Mouse (Mus musculus) spleen, adult 12 weeks (tissue): ENCODE data around the gene Ttyh2.
"Not testable (repeated sequence)": the region's sequence is repeated elsewhere in the genome, so short reads cannot be mapped to it uniquely, and the experiment has no call there.

Source experiments
- DNase-seq: peaks from one replicate; pipeline ENCODE4 v3.0.0; 2022; ENCODE audit warnings: low spot score

The Ttyh2 gene

DNA sequence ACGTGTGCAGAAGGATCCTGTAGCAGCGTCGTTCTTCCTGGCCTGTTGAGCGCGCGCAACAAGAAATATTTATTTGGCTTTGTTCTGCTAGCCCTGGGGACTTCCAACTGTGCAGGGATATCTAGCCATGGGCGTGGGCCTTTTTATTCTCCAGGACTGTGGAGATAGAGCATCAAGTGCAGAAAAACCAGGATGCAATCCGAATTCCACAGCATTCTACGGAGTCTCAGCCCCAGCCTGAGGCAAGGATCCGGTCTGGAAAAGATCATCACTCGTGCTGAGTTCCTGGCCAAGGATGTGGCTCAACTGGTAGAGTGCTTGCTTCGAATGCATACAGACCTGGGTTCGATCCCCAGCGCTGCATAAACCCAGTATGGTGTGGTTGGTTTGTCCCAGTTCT lies 13.1 kb upstream of the Ttyh2 start:
- no peak for DNase-seq

DNA sequence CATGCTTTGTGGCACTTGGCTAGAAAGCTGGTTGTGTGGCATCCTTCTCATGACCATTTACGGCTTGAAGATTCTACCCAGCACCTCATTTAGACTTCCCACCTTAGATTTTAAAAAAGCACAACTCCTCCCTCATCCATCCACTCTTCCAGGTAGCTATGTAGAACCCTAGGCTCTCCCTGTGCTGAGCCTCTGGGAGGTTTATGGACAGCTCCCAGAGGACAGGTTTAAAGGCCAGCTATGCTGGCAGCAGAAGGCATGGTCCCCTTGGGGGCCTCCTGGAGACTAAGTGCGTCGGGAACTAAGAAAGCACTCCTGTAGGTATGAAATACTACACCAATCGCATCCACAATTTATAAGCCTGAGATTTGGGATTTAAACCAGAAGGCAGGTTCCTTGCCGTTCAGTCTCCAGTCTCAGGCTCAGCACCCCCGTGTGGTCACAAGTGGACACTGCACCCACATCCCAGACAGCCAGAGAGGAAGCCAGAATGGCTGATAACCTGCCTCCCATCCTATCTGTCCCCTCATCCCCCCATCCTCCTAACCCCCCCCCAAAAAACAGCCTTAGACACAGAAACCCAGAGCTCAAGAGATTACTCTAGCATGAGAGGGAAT lies 12.4 kb upstream of the Ttyh2 start:
- DNase-seq, result no peak

DNA sequence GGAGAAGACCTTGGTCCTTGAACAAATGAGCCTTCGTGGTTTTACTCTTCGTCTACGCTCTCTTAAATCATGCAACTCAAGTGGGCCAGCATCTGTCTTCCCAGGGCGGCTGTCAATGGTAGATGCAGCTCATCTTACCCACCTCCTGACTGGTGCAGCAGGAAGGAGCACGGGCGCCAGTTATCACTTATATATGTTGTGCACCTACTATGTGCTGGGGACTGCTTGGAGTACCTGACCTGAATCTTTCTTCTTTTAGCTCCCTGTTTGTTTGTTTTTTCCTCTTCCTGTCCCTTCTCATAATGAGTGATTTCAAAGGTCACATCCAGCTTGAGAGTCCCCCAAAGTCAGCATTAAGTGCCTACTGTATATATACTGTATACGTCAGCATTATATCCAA lies 11.1 kb upstream of the Ttyh2 start:
- no peak for DNase-seq

DNA sequence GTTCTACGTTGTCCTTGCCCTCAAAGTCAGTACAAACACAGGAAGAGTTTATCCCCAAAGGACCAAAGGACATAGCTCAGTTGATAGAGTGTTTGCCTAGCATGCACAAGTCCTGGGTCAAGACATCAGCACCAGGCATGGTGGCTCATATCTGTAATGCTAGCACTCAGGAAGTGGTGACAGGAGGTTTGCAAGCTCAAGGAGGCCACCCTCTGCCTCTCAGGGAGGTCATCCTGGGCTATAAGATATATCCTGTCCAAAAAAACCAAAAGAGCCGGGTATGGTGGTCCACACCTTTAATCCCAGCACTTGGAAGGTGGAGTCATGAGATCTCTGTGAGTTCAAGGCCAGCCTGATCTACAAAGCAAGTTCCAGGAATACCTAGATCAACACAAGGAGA lies 9.8 kb upstream of the Ttyh2 start:
- DNase-seq, result no peak

DNA sequence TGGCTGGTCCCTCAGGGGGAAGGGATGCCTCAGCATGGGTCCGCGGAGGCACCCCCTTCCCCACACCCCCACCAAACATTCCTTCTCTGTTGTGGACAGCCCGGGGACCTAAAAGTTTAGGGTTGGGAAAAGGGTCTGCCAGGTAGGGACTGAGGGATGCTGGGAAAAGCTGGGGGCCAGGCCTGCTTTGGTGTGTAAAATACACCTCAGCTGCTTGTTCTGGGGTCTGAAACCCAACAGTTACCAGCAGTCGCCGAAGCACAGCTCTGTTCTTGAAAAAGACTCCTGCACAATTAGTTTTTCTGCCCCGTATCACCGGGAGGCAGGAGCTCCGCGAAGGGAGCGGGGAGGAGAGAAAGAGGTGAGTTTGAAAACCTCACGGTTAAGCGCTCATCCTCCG lies 8.4 kb upstream of the Ttyh2 start:
- DNase-seq, result no peak

DNA sequence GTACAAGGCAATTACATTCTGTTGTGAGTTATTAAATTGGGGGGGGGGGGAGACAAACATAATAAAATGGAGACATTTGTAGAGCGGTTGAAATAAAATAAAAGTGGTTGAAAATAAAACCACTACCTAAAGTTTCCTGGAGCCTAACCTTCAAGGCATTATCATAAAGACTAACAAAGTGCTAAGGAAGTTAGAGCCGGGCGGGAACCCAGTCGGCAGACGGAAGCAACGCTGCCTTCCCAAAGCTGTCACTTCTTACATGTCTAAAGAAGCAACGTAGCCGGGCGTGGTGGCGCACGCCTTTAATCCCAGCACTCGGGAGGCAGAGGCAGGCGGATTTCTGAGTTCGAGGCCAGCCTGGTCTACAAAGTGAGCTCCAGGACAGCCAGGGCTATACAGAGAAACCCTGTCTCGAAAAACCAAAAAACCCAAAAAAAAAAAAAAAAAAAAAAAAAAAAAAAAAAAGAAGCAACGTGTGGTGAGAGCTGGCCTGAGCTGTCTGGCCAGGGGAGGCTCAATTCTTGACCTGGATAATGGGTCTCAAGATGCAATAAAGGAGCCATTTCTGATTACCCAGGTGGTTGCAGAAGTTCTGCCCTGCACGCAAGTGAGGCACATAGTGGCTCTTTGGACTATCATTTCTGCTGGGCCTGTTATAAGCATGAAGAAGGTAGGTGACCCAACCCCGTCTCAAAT lies 7.8 kb upstream of the Ttyh2 start:
- DNase-seq, result no peak

DNA sequence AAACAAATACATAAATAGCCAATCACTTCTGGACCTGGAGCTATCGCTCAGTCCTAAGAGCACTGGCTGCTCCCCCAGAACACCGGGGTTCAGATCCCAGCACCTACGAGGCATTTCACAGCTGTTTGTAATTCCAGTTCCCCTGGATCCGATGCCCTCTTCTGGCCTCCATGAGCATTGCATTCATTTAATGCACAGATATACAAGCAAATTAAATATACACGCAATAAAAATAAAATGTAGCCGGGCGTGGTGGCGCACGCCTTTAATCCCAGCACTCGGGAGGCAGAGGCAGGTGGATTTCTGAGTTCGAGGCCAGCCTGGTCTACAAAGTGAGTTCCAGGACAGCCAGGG lies 7.3 kb upstream of the Ttyh2 start:
- DNase-seq, result peak; percentile 28

DNA sequence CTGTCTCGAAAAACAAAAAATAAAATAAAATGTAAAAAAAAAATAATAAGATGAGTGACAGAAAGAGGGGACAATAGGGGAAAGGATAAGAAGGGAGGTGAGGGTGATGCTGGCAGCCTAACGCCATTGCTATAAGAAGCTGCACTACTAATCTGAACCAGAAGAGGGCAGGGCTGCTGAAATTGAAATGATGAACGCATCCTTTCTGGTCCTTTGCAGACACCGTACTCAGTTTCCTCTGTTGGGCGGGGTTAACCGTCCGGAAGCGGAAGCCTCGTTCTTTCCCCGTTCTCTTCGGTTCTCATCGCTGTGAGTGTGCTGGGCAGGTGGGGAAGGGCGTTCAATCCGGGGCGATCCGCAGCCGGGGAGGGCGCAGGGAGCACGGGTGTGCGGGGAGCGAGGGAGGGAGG lies 6.9 kb upstream of the Ttyh2 start, which contains the start of gene Rpl38:
TSS of gene Rpl38 (plus strand) at position 224 of the 410 bp plus-strand sequence.
- DNase-seq, result peak; percentile 86

DNA sequence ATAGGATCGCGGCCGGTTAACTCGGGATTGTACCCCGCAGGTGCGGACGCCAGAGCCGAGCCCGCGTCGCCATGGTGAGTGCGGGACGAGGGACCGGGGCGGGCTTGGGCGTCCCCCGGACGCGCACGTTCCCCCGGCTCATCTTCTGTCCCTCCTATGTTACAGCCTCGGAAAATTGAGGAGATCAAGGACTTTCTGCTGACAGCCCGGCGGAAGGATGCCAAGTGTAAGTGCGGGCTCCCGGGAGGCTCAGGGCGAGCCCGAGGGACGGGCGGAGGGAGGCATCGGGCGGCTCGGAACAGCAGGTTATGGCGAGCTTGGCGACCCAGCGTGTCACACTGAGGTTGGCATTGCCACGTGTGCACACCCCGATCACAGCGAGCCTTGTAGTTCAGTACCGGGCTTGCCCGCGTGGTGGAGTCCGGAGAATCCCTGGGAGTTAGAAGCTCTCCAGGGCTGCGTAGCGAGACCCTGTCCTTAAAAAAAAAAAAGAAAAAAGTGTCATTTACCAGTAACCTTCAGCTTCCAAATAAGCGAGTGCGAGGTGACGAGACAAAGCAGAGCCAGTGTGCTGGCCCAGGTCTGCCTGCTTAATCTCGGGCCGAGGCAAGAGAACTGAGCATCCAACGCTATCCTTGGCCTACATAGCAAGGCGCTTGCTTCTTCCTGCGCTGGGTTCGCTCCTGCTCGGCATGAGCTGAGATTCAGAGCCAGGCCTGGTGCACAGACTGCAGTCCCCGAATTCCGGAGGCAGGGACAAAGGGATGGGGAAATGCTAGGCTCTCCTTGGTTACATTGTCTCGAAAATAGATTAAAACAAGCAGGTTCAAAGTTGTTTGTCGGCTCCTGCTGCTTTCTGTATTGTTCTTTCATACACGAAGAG lies 6.2 kb upstream of the Ttyh2 start:
- DNase-seq, result peak; percentile 63

DNA sequence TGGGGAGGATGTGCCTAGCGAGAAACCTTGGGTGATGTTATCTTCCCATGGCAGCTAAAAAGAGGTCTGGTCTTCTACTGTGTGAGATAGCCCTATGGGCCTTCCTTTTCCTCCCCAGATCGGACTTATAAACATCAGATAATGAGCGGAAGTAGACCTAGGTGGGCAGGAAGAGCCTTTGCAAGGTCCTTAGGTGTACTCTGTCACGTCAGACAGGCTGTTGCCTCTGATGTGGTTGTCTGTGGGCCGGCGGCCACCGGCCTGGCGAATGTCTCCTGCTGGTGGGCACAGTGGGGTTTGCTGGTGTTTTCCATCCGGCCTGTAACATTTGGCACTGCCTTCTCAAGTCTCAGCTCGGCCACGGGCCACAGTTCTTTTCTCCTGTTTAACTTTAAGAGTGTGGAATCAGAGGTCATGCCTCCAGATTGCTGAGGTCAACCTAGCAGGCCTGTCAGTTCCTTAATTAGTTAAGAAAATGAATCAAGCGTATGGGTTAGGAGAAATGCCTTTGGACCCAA lies 5.5 kb upstream of the Ttyh2 start:
- no peak for DNase-seq

DNA sequence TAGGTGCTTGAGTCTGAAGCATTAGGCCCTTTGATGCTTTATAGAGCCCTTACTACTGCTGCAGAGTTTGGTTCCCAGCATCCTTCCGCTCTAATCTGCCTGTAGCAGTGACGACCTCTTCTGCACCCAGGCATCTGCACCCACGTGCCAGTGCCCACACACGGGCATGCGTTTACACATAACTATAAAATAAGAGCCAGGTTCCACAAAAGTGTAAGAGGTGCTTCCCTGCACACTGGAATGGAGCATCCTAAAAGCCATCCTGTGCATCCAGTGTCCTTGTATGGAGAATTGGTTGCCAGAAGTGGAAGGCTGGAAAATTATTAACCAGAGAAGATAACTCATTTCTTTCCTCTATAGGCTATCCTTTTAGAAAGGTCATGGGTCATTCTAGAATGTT lies 4.1 kb upstream of the Ttyh2 start:
- no peak for DNase-seq

DNA sequence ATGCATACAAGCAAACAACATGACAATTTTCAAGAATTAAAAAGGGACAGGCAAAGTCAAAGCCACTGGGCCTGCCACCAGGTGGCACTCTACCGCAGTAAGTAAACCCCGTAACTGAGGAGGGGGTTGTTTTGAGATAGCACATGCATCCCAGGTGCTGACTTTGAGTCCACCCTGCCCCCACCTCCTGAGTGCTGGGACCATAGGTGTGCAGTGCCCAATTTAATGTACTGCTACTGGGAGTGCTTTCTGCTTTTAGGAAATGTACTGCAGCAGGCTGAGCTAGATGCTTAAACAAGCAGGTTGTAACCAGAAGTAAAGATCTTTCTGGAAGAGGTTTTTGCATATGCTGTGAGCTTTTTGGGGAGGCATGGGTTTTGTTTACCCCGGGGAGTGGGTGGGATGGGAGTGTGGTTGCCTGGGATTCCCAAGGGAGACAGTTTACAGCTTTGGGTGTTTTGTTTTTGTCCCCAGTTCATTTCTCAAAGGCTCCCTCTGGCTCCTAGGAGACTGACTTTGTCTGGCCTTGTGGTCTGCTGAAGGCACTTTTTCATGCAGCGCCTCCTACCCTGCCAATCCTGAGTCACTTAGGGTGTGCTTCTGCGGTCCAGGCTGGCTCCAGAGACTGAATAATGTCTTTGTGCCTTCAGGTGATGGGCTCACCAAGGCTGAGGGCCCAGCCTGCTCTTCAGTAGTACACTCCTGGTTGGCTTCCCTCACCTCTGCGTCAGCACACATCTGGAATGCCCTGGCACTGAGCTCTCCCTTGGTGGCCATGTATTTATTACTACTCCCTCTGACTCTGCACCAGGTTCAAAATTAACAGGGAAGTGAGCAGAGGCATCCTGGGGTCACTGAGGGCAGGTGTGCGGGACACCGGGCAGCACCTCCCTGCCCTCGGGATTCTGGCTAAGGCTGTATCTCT lies 2.2 kb upstream of the Ttyh2 start:
- no peak for DNase-seq

DNA sequence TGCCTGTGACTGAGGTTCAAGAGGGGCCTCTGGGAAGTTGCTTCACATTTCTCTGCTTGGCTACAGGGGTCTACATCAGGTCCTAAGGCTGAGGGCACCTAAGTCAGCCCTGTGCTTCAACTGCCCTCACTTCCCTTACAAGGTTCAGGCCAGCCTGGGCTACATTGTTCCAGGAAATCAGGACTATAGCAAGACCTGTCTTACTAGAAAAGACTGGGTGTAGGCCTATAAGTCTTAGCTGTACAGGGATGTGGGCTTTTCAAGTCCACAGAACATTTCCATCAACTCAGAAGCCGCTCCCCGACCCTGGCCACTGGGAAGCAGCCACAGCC lies 1.5 kb upstream of the Ttyh2 start:
- no peak for DNase-seq

DNA sequence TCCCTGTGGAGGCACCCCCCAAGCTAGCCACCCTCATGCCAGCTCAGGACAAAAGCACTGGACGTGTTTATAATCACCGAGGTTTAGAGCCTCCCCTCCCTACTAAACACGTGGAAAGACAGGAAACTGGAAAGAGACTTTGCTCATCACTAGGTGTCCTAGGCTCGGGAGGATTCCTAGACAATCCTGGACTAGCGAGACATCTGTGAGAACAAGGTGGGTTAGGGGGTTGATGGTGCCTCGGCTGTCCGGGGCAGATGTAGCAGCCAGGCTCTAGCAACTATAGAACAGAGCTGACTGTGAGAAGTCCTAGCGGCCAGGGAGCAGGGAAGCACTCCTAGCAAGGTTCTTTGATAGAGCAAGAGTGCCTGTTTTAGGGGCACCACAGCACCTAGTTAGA lies 1.1 kb upstream of the Ttyh2 start:
- no peak for DNase-seq

DNA sequence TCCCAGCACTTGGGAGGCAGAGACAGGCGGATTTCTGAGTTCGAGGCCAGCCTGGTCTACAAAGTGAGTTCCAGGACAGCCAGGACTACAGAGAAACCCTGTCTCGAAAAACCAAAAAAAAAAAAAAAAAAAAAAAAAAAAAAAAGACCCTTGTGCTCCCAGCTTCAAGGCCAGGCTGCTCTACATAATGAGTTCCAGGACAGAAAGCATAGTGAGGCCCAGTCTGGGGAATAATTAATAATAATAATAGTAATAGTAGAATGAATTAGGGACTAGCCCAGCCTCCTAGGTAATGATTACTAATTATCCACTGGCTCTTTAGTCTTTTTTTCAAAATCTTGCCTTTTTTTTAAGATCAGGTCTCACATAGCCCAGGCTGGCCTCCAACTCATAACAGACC lies 435 bp upstream of the Ttyh2 start:
- not testable (repeated sequence) for DNase-seq

DNA sequence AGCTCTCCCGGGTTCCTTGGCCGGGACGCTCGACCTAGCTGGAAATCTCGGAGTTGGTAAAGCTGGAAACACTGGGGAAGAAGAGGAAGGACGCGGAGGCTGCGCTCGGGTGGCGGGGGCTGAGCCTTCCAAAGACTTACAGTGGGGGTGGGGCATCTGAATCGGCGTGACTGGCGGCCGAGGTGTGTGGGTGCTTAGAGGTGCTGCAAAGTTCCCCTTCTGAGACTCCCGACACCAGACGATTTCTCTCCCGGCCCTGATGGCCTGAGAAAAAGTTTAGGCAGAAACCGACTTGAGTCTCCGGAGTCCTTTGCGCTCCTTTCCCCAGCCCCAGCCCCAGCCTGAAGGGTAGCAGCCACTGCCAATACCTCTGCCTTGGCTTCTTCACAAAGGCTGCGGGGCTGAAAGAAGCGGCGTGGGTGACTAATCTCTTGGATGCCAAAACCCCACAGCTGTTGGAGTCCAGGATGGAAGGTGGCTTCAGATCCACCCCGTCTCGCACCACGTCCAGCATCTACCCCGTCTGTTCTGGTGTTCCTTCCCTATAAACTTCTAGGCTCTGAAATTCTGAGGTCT lies 683 bp downstream of the Ttyh2 start:
- DNase-seq, result no peak

DNA sequence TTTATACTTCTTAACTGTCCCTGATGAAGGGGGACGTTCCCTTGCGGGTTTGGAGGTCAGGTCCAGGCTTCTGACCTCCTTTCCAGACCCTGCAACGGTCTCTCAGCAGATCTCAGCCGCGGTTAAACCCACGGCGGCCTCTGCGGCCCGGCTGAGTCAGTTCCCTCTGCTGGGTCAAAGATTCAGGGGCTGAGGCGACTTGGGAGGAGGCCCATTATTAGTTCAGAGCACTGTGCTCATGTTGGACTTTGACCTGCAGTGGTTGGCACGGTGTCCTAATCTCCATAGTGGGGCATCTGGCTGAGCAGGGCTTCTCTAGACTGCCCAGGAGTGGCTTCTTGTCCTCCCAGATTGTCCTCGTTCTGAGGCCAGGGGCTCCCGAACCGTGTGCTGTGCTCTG lies 1.2 kb downstream of the Ttyh2 start:
- DNase-seq, result no peak

DNA sequence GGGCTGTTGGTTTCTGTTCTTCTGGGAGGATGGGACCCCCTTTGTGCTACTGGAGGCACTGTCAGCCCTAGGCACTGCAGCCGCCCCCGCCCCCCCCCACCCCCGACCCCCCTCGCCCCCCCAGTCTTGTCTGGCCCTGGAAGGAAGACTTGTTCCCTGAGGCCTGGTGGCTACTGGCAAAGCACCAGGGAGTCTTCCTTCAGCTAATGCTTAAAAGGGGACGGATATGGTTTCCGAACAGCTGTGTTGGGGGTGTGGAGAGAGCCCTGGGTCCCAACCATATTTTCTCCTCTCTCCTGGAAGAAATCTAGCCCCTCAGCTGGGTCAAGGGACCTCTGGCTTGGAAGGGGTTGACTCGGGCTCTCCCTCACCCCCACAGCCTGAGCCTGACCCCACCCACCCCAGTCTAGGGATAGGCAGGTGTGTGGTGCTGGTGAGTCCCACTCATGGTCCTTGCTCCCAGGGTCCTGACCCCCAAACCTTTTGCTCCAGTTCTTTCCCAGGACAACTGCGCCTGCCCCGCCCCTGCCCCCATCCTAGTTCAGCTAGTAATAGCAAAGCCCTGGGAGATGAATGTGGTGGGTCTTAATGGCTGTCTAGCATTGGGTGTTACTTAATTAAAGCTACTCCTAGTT lies 1.8 kb downstream of the Ttyh2 start:
- no peak for DNase-seq

DNA sequence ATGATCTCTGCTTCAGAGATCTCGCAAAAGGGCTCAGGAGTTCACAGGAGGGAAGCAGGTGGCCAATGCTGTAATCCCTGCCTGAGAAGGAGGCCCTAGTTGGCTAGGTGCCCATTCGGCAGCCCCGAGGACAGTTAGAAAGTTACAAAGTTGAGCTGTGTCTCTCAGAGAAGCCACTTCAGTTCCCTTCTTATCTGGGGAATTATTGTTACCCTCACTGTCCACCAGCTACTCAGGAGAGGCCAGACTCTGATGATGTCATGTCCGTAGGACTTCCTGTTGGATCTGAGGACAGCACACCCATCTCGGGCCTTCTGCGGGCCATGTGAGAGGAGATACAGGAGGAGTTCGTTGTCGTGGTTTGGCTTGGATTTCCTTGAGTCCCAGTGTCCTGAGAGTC lies 4.4 kb downstream of the Ttyh2 start:
- DNase-seq, result no peak

DNA sequence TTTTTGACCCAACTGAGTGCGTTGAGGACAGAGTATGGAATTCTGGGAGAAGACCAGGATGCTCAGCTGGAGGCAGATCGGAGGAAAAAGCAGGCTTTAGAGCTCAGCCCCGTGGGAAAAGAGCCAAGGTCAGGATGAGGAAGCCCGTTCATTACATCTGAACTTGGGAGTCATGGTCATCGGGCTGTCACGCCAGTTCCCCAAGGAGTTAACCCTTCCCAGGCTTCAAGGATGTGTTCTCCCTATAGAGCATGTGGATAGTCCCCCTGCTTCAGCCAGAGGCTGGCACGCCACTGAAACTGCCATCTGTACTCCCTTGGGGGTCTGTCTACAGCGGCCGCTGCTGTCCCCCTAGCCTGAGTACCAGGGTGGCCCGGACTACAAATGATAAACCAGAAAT lies 5.1 kb downstream of the Ttyh2 start:
- no peak for DNase-seq

DNA sequence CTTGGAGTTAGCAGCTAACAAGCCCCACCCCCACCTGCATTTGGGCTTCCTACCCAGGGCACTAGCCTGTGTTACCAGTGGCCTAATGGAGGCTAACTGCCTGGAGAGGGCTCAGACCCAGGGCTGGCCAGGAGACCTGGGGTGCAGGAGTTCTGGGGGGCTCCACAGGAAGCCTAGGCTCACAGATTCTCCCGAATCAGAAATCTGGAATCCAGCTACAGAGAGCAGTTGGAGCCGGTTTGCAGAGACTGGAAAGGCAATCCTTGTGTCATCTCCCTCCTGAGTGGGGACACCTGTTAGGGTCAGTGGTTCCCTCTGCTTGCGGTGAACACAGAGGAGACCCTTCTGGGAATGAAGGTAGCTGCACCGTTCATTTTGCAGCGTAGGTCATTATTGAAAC lies 5.8 kb downstream of the Ttyh2 start:
- DNase-seq, result no peak
